Mouse (Mus musculus): ENCODE data around the gene Rgs6. TPM values are rescaled to one million over a fixed set of nuclear protein-coding genes. Genes with fewer than 3 reads are reported as not detected.

Gene Rgs6
- total RNA-seq, 2 experiments from 2014 or later = 85.6 to 95.8 TPM

GRCm38 (mm10) chr12:83163721-83164120 is 575.6 kb downstream of the Rgs6 start:
- no peak for DNase-seq (ENCODE audit: extremely low spot score in 1 of 2, low spot score in 2 of 2)
- intact Hi-C loops (cut with DNase I) = no loop called here

- intact Hi-C loops (cut with DNase I) = no loop called here
Observed at GRCm38 (mm10) chr12:83165058-83165457, 577.0 kb downstream of the Rgs6 start.

GRCm38 (mm10) chr12:83168310-83168709 is 580.2 kb downstream of the Rgs6 start:
- no peak for DNase-seq (ENCODE audit: extremely low spot score in 1 of 2, low spot score in 2 of 2)
- intact Hi-C loops (cut with DNase I) = no loop called here

More at GRCm38 (mm10) chr12:83165058-83165457, 577.0 kb downstream of the Rgs6 start:
- no peak for DNase-seq (ENCODE audit: extremely low spot score in 1 of 2, low spot score in 2 of 2)

GRCm38 (mm10) chr12:83169495-83170209 is 581.6 kb downstream of the Rgs6 start:
- intact Hi-C loops (cut with DNase I) = no loop called here
- DNase-seq (ENCODE audit: extremely low spot score in 1 of 2, low spot score in 2 of 2) = no peak

- intact Hi-C loops (cut with DNase I) = no loop called here
- DNase-seq (ENCODE audit: extremely low spot score in 1 of 2, low spot score in 2 of 2) = no peak
Observed at GRCm38 (mm10) chr12:83178770-83179169, 590.7 kb downstream of the Rgs6 start.

- intact Hi-C loops (cut with DNase I) = no loop called here
- DNase-seq (ENCODE audit: extremely low spot score in 1 of 2, low spot score in 2 of 2) = no peak
Observed at GRCm38 (mm10) chr12:83179860-83180259, 591.8 kb downstream of the Rgs6 start.

GRCm38 (mm10) chr12:83180561-83180960 is 592.5 kb downstream of the Rgs6 start:
- intact Hi-C loops (cut with DNase I) = no loop called here
- no peak for DNase-seq (ENCODE audit: extremely low spot score in 1 of 2, low spot score in 2 of 2)

- intact Hi-C loops (cut with DNase I) = no loop called here
- DNase-seq (ENCODE audit: extremely low spot score in 1 of 2, low spot score in 2 of 2) = no peak
Observed at GRCm38 (mm10) chr12:83201674-83202073, 613.6 kb downstream of the Rgs6 start.

GRCm38 (mm10) chr12:83204361-83204760 is 616.3 kb downstream of the Rgs6 start:
- intact Hi-C loops (cut with DNase I) = no loop called here
- no peak for DNase-seq (ENCODE audit: extremely low spot score in 1 of 2, low spot score in 2 of 2)

GRCm38 (mm10) chr12:83206866-83207265 is 618.8 kb downstream of the Rgs6 start:
- no peak for DNase-seq (ENCODE audit: extremely low spot score in 1 of 2, low spot score in 2 of 2)
- intact Hi-C loops (cut with DNase I) = no loop called here

GRCm38 (mm10) chr12:83207481-83207880 is 619.4 kb downstream of the Rgs6 start:
- intact Hi-C loops (cut with DNase I) = no loop called here
- no peak for DNase-seq (ENCODE audit: extremely low spot score in 1 of 2, low spot score in 2 of 2)

- peak in 1 of 2 experiments; percentile 29 for DNase-seq (ENCODE audit: extremely low spot score in 1 of 2, low spot score in 2 of 2)
- intact Hi-C loops (cut with DNase I) = no loop called here
Observed at GRCm38 (mm10) chr12:83208011-83208410, 619.9 kb downstream of the Rgs6 start.

- intact Hi-C loops (cut with DNase I) = no loop called here
Observed at GRCm38 (mm10) chr12:83208841-83209240, 620.7 kb downstream of the Rgs6 start.

GRCm38 (mm10) chr12:83209461-83209860 is 621.4 kb downstream of the Rgs6 start:
- intact Hi-C loops (cut with DNase I) = no loop called here
- peak in 1 of 2 experiments; percentile 45 for DNase-seq (ENCODE audit: extremely low spot score in 1 of 2, low spot score in 2 of 2)

More at GRCm38 (mm10) chr12:83208841-83209240, 620.7 kb downstream of the Rgs6 start:
- DNase-seq (ENCODE audit: extremely low spot score in 1 of 2, low spot score in 2 of 2) = no peak

GRCm38 (mm10) chr12:83210294-83210693 is 622.2 kb downstream of the Rgs6 start:
- DNase-seq (ENCODE audit: extremely low spot score in 1 of 2, low spot score in 2 of 2) = no peak
- intact Hi-C loops (cut with DNase I) = no loop called here

GRCm38 (mm10) chr12:83210735-83211134 is 622.6 kb downstream of the Rgs6 start:
- DNase-seq (ENCODE audit: extremely low spot score in 1 of 2, low spot score in 2 of 2) = no peak
- intact Hi-C loops (cut with DNase I) = no loop called here

GRCm38 (mm10) chr12:83211146-83211822 is 623.2 kb downstream of the Rgs6 start:
- no peak for DNase-seq (ENCODE audit: extremely low spot score in 1 of 2, low spot score in 2 of 2)
- intact Hi-C loops (cut with DNase I) = no loop called here
